Mouse (Mus musculus) kidney, adult 2 months (tissue): ENCODE results near the gene Atxn1.
A peak's percentile ranks its signal among the peaks of the same experiment; 100 is the strongest.

Source experiments
- CTCF ChIP-seq: fragments of 200-500 bp; conservative IDR thresholded peaks from 2 replicates; pipeline ENCODE4 v1.5.1; 2011; ENCODE audit warnings: low read depth, mild to moderate bottlenecking, control low read depth, low read length, moderate library complexity, mixed read lengths; ENCODE audit not compliant: insufficient read depth, insufficient read length
- POLR2A ChIP-seq: fragments of 200-500 bp; IDR thresholded peaks from one replicate; pipeline ENCODE4 v1.6.1; 2011; ENCODE audit warnings: low read depth, low read length, control low read depth

GRCm38 (mm10) chr13:45966586-45966985, 1.8 kb upstream of the Atxn1 start:
- TF ChIP-seq CTCF, result peak; percentile 28; the same call in 1 of the 2 replicates
- TF ChIP-seq POLR2A, result no peak
